ENCODE assay signal across 12 mouse cellular contexts in genomic region chr4:133073192-133073591, GRCm38 (mm10). TPM values are rescaled to one million over a fixed set of nuclear protein-coding genes. Genes with fewer than 3 reads are reported as not detected.
DNase-seq lines count a peak whose midpoint lies in the region; ATAC-seq and TF ChIP-seq lines count a peak whose summit lies in the region.
"Had no signal": no experiment of that assay in that cellular context is flagged by ENCODE, and none has a peak within 500 bp of the region (broad histone marks: within the 10 kb centered on the region; RNA-seq: fewer than 3 reads in every experiment).

No protein-coding gene starts in this region.

- no peak overlapping the region for H3K9ac ChIP-seq in midbrain, embryonic 15.5 days
- no peak overlapping the region for H3K9ac ChIP-seq in heart, adult 2 months (ENCODE audit: low read depth, low read length)

- WGBS in cerebellum, adult 2 months: 55% methylated on average over 8 of the region's 8 CpGs
- WGBS in spleen, adult 2 months: 58% methylated on average over 8 of the region's 8 CpGs
- WGBS in midbrain, embryonic 15.5 days: 64% methylated on average over 8 of the region's 8 CpGs
- 50% methylated on average over 8 of the region's 8 CpGs for WGBS in heart, adult 2 months

- H3K4me2 ChIP-seq in midbrain, embryonic 15.5 days: no peak overlapping the region

- TF ChIP-seq POLR2A in cerebellum, adult 2 months (IDR thresholded peaks at IDR 0.05; ENCODE audit: borderline replicate concordance, insufficient read depth, low read length): no peak
- TF ChIP-seq POLR2A in spleen, adult 2 months (IDR thresholded peaks at IDR 0.05; ENCODE audit: low read depth, low read length): no peak
- no peak for TF ChIP-seq POLR2A in heart, adult 2 months (IDR thresholded peaks at IDR 0.05; ENCODE audit: insufficient read depth, low read depth, low read length)

- DNase-seq in cerebellum, adult 2 months: no peak
- DNase-seq in spleen, adult 2 months (ENCODE audit: low read depth in 1 of 2, low spot score in 2 of 2): no peak
- no peak for DNase-seq in spleen, adult 18-20 months
- DNase-seq in thymus, postnatal 4 days: peak; percentile 74
- no peak for DNase-seq in cerebellum, postnatal 36 days
- DNase-seq in heart, adult 2 months: no peak
- DNase-seq: kidney, adult 8-10 months; right cerebral cortex, postnatal 25 days had no signal

- intact Hi-C loops in heart, adult 2 months (cut with DNase I): no loop called here

- H3K36me3 ChIP-seq in spleen, adult 2 months (ENCODE audit: control insufficient read depth, insufficient read depth, low read length): peaks cover 3% of the 10 kb centered on the region; the same call in 1 of the 2 replicates
- peaks cover 3% of the 10 kb centered on the region; the same call in 1 of the 2 replicates for H3K36me3 ChIP-seq in midbrain, embryonic 15.5 days (replicated peaks)
- H3K36me3 ChIP-seq in heart, adult 2 months (ENCODE audit: control insufficient read depth, insufficient read depth, low read length): no peaks in the 10 kb centered on the region; the same call in 1 of the 2 replicates

- no peak for TF ChIP-seq EP300 in heart, adult 2 months (IDR thresholded peaks at IDR 0.05; ENCODE audit: insufficient read depth, low read depth, low read length)

- H3K9me3 ChIP-seq in midbrain, embryonic 15.5 days: no peaks in the 10 kb centered on the region

- H3K4me1 ChIP-seq in cerebellum, adult 2 months (ENCODE audit: control insufficient read depth, insufficient read depth, low read length): peaks cover 63% of the 10 kb centered on the region
- H3K4me1 ChIP-seq in spleen, adult 2 months (ENCODE audit: control insufficient read depth, insufficient read depth, insufficient read length): peaks cover 6% of the 10 kb centered on the region; the same call in 1 of the 2 replicates
- peaks cover 54% of the 10 kb centered on the region for H3K4me1 ChIP-seq in midbrain, embryonic 15.5 days
- peaks cover 9% of the 10 kb centered on the region for H3K4me1 ChIP-seq in heart, adult 2 months (ENCODE audit: control insufficient read depth, insufficient read depth, low read length)

- H3K4me3 ChIP-seq in cerebellum, adult 2 months (replicated peaks; ENCODE audit: insufficient read depth, low read depth, low read length): no peak overlapping the region
- H3K4me3 ChIP-seq in spleen, adult 2 months (ENCODE audit: extremely low read depth, insufficient read depth, insufficient read length): no peak overlapping the region
- H3K4me3 ChIP-seq in midbrain, embryonic 15.5 days: no peak overlapping the region
- no peak overlapping the region for H3K4me3 ChIP-seq in heart, adult 2 months
- H3K4me3 ChIP-seq: myocyte had no signal

- H3K27me3 ChIP-seq in cerebellum, adult 2 months (ENCODE audit: control insufficient read depth, insufficient read depth, low read length): no peaks in the 10 kb centered on the region
- H3K27me3 ChIP-seq in spleen, adult 2 months (ENCODE audit: control insufficient read depth, insufficient read depth, low read length): no peaks in the 10 kb centered on the region
- no peaks in the 10 kb centered on the region for H3K27me3 ChIP-seq in midbrain, embryonic 15.5 days (replicated peaks)
- H3K27me3 ChIP-seq in heart, adult 2 months (ENCODE audit: control insufficient read depth, insufficient read depth, low read length): no peaks in the 10 kb centered on the region

- peak overlapping the region; percentile 73; the same call in 1 of the 2 replicates for H3K27ac ChIP-seq in cerebellum, adult 2 months (ENCODE audit: insufficient read depth, low read length)
- H3K27ac ChIP-seq in spleen, adult 2 months (ENCODE audit: insufficient read depth, low read length): 0 out of 2 replicates have a peak overlapping the region, but pooled peaks have one; percentile 51
- peak overlapping the region; percentile 73 for H3K27ac ChIP-seq in midbrain, embryonic 15.5 days
- H3K27ac ChIP-seq in heart, adult 2 months: no peak overlapping the region; the same call in 1 of the 2 replicates

- ATAC-seq in cerebellum, adult (ENCODE audit: insufficient number of reproducible peaks, low FRiP score, low TSS enrichment): no peak
- ATAC-seq in midbrain, embryonic 15.5 days (replicated peaks): no peak
- ATAC-seq: lung, postnatal 0 days had no signal

- no peaks in the 10 kb centered on the region for H3K79me2 ChIP-seq in heart, adult 2 months (replicated peaks; ENCODE audit: control insufficient read depth, insufficient read depth, low read length)

- TF ChIP-seq CTCF in cerebellum, adult 2 months (IDR thresholded peaks at IDR 0.05; ENCODE audit: borderline replicate concordance, insufficient read depth, low read depth, low read length): no peak
- no peak for TF ChIP-seq CTCF in spleen, adult 2 months (IDR thresholded peaks at IDR 0.05; ENCODE audit: extremely low read depth, insufficient read depth, insufficient read length, insufficient replicate concordance)
- TF ChIP-seq CTCF in heart, adult 2 months (IDR thresholded peaks at IDR 0.05): no peak

RNA-seq across cellular contexts. Expression of gene Wasf2, which starts 57.1 kb away (rescaled TPM):
- 15.0 and 16.3 TPM in 2 replicates for polyA plus RNA-seq in cerebellum, adult 2 months (2012; rRNA removed)
- polyA plus RNA-seq in spleen, adult 2 months (2012; rRNA removed): 76.2 and 87.6 TPM in 2 replicates
- 27.4 and 27.7 TPM in 2 replicates for polyA plus RNA-seq in midbrain, embryonic 15.5 days (2015; fragmentation: Nextera tagmentation; extraction: Ambion mirVana)
- total RNA-seq in heart, adult 2 months (2021): 10 to 100 TPM; 77.5 to 83.8 TPM
- 34.6 and 39.7 TPM in 2 replicates for polyA plus RNA-seq in heart, adult 2 months (2012; rRNA removed)
